In genomic region chr3:141476670-141477069, GRCm38 (mm10) we compare ENCODE assay signal across 11 mouse cellular contexts. TPM values are rescaled to one million over a fixed set of nuclear protein-coding genes. Genes with fewer than 3 reads are reported as not detected.
DNase-seq lines count a peak whose midpoint lies in the region; ATAC-seq and TF ChIP-seq lines count a peak whose summit lies in the region.
"Had no signal": no experiment of that assay in that cellular context is flagged by ENCODE, and none has a peak within 500 bp of the region (broad histone marks: within the 10 kb centered on the region; RNA-seq: fewer than 3 reads in every experiment).

No protein-coding gene starts in this region.

- no peak overlapping the region for H3K27ac ChIP-seq in heart, embryonic 12.5 days (ENCODE audit: poor library complexity, severe bottlenecking)
- H3K27ac ChIP-seq in stomach, embryonic 14.5 days (ENCODE audit: low read length) = no peak overlapping the region; the same call in 1 of the 2 replicates
- no peak overlapping the region for H3K27ac ChIP-seq in stomach, postnatal 0 days (replicated peaks)
- peak overlapping the region; percentile 68; the same call in 1 of the 2 replicates for H3K27ac ChIP-seq in kidney, embryonic 15.5 days

- no peak overlapping the region for H3K9ac ChIP-seq in heart, embryonic 12.5 days
- H3K9ac ChIP-seq in stomach, embryonic 14.5 days (replicated peaks; ENCODE audit: low read depth, low read length) = no peak overlapping the region
- no peak overlapping the region for H3K9ac ChIP-seq in stomach, postnatal 0 days (ENCODE audit: low read length)
- H3K9ac ChIP-seq in kidney, embryonic 15.5 days = no peak overlapping the region

- WGBS in heart, embryonic 12.5 days = 19% methylated on average over 3 of the region's 3 CpGs
- 21% methylated on average over 3 of the region's 3 CpGs for WGBS in stomach, embryonic 14.5 days
- WGBS in stomach, postnatal 0 days = 46% methylated on average over 3 of the region's 3 CpGs
- 21% methylated on average over 3 of the region's 3 CpGs for WGBS in kidney, embryonic 15.5 days

- TF ChIP-seq EP300 in stomach, postnatal 0 days (optimal IDR thresholded peaks at IDR 0.05) = no peak

- no peak overlapping the region for H3K4me2 ChIP-seq in heart, embryonic 12.5 days
- no peak overlapping the region for H3K4me2 ChIP-seq in stomach, embryonic 14.5 days (replicated peaks; ENCODE audit: low read depth, low read length)
- H3K4me2 ChIP-seq in stomach, postnatal 0 days (replicated peaks; ENCODE audit: low read depth) = no peak overlapping the region
- H3K4me2 ChIP-seq in kidney, embryonic 15.5 days = 0 out of 2 replicates have a peak overlapping the region, but pooled peaks have one; percentile 14

- TF ChIP-seq CTCF in stomach, postnatal 0 days (IDR thresholded peaks at IDR 0.05; ENCODE audit: low read depth) = no peak

- no peaks in the 10 kb centered on the region for H3K9me3 ChIP-seq in heart, embryonic 12.5 days (replicated peaks)
- H3K9me3 ChIP-seq in stomach, embryonic 14.5 days (ENCODE audit: control insufficient read depth, low read depth, low read length) = no peaks in the 10 kb centered on the region
- H3K9me3 ChIP-seq in stomach, postnatal 0 days (ENCODE audit: control insufficient read depth, low read length) = no peaks in the 10 kb centered on the region
- H3K9me3 ChIP-seq in kidney, embryonic 15.5 days (replicated peaks) = no peaks in the 10 kb centered on the region
- H3K9me3 ChIP-seq: megakaryocyte, embryonic 14.5 days had no signal

- no peaks in the 10 kb centered on the region for H3K27me3 ChIP-seq in heart, embryonic 12.5 days (replicated peaks)
- H3K27me3 ChIP-seq in stomach, embryonic 14.5 days (ENCODE audit: control insufficient read depth, insufficient read depth, low read length) = no peaks in the 10 kb centered on the region
- H3K27me3 ChIP-seq in stomach, postnatal 0 days (ENCODE audit: control insufficient read depth, insufficient read depth, low read length) = no peaks in the 10 kb centered on the region
- no peaks in the 10 kb centered on the region for H3K27me3 ChIP-seq in kidney, embryonic 15.5 days
- H3K27me3 ChIP-seq: megakaryocyte, embryonic 14.5 days had no signal

- no peaks in the 10 kb centered on the region for H3K36me3 ChIP-seq in heart, embryonic 12.5 days
- no peaks in the 10 kb centered on the region for H3K36me3 ChIP-seq in stomach, embryonic 14.5 days (ENCODE audit: control insufficient read depth, insufficient read depth, low read length)
- no peaks in the 10 kb centered on the region for H3K36me3 ChIP-seq in stomach, postnatal 0 days (ENCODE audit: control insufficient read depth, insufficient read depth, low read length)
- H3K36me3 ChIP-seq in kidney, embryonic 15.5 days = no peaks in the 10 kb centered on the region

- no peak overlapping the region for H3K4me3 ChIP-seq in heart, embryonic 12.5 days
- H3K4me3 ChIP-seq in stomach, embryonic 14.5 days (ENCODE audit: low read depth, low read length) = no peak overlapping the region
- no peak overlapping the region for H3K4me3 ChIP-seq in stomach, postnatal 0 days (ENCODE audit: low read depth, low read length)
- H3K4me3 ChIP-seq in kidney, embryonic 15.5 days (replicated peaks) = no peak overlapping the region
- H3K4me3 ChIP-seq: megakaryocyte, embryonic 14.5 days had no signal

- H3K4me1 ChIP-seq in heart, embryonic 12.5 days (replicated peaks) = peaks cover 9% of the 10 kb centered on the region; the same call in 1 of the 2 replicates
- peaks cover 10% of the 10 kb centered on the region for H3K4me1 ChIP-seq in stomach, embryonic 14.5 days (ENCODE audit: control insufficient read depth, insufficient read depth, low read length)
- no peaks in the 10 kb centered on the region for H3K4me1 ChIP-seq in stomach, postnatal 0 days (replicated peaks; ENCODE audit: control insufficient read depth, insufficient read depth)
- H3K4me1 ChIP-seq in kidney, embryonic 15.5 days = peaks cover 30% of the 10 kb centered on the region
- H3K4me1 ChIP-seq: megakaryocyte, embryonic 14.5 days had no signal

- DNase-seq in heart, adult 18-20 months = no peak
- no peak for DNase-seq in stomach, postnatal 0 days (ENCODE audit: low spot score)
- no peak for DNase-seq in thymus, postnatal 0 days (ENCODE audit: low spot score)
- no peak for DNase-seq in cerebellum, adult 11-12 months
- DNase-seq: right cerebral cortex, postnatal 25 days; thymus, postnatal 14 days had no signal

- 0 out of 2 replicates have a peak, but pooled peaks have one; percentile 61 for ATAC-seq in heart, embryonic 12.5 days (ENCODE audit: insufficient number of reproducible peaks, low FRiP score)
- peak; percentile 63; the same call in 1 of the 2 replicates for ATAC-seq in stomach, embryonic 14.5 days (ENCODE audit: insufficient number of reproducible peaks, insufficient read depth, low FRiP score, low read depth)
- ATAC-seq in stomach, postnatal 0 days (ENCODE audit: low FRiP score, low TSS enrichment) = no peak
- ATAC-seq in kidney, embryonic 15.5 days (replicated peaks; ENCODE audit: low FRiP score) = peak; percentile 81
- no peak for ATAC-seq in inflammation-experienced regulatory T-cells, adult 6 months

RNA-seq across cellular contexts. Expression of gene Unc5c, which starts 11.7 kb away (rescaled TPM):
- polyA plus RNA-seq in heart, embryonic 12.5 days (2016; fragmentation: Nextera tagmentation; extraction: Ambion mirVana) = 5.6 and 7.4 TPM in 2 replicates
- total RNA-seq in heart, adult 18-20 months (2021) = under 1 TPM; 0.27 to 0.49 TPM
- 15.9 and 16.8 TPM in 2 replicates for polyA plus RNA-seq in stomach, embryonic 14.5 days (2014; fragmentation: Nextera tagmentation; extraction: Ambion mirVana)
- polyA plus RNA-seq in stomach, postnatal 0 days (2015; fragmentation: Nextera tagmentation; extraction: Ambion mirVana) = 1.2 and 2.0 TPM in 2 replicates
- 25.6 and 27.5 TPM in 2 replicates for polyA plus RNA-seq in kidney, embryonic 15.5 days (2015; fragmentation: Nextera tagmentation; extraction: Ambion mirVana)
- polyA plus RNA-seq in inflammation-experienced regulatory T-cells, adult 6 months (2017; shearing (Covaris generic)) = not detected
- polyA plus RNA-seq in thymus, postnatal 0 days (2015; fragmentation: Nextera tagmentation; extraction: Ambion mirVana) = 0.50 and 0.52 TPM in 2 replicates

Comparison
In these comparisons a context has a peak if more than half of its experiments do, and no peak if none do; other contexts are left out.
1. ATAC-seq: peak in heart, embryonic 12.5 days (single experiment), stomach, embryonic 14.5 days (single experiment) and kidney, embryonic 15.5 days (single experiment); none in stomach, postnatal 0 days (single experiment) and inflammation-experienced regulatory T-cells, adult 6 months (single experiment).